Mouse (Mus musculus): ENCODE results near the gene Arhgap19. TPM values are rescaled to one million over a fixed set of nuclear protein-coding genes. Genes with fewer than 3 reads are reported as not detected.
"Not testable (repeated sequence)": the region's sequence is repeated elsewhere in the genome, so short reads cannot be mapped to it uniquely, and the experiment has no call there.

Gene Arhgap19
- 1 to 10 TPM; 3.0 to 3.3 TPM for total RNA-seq (2021)
- long read RNA-seq, experiment 1, full-length matches to known transcripts = 3 of 4 reads
- long read RNA-seq, experiment 1, partial matches to known transcripts = 0 of 4 reads
- long read RNA-seq, experiment 1, other reads (novel, unspliced or antisense) = 1 of 4 reads
- long read RNA-seq, experiment 2, full-length matches to known transcripts = 4 of 5 reads
- long read RNA-seq, experiment 2, partial matches to known transcripts = 1 of 5 reads
- long read RNA-seq, experiment 2, other reads (novel, unspliced or antisense) = 0 of 5 reads

- Histone ChIP-seq H3K27ac (peak within 1 kb of the TSS; percentile 41; the same call in 1 of the 2 replicates), H3K4me3 (peak within 1 kb of the TSS; percentile 55)
- intact Hi-C loops (cut with DNase I) = loop anchor here (5.0 kb wide), 1 partner anchor 45 kb away; the partner anchor contains the start of gene Frat2
- TF ChIP-seq CTCF (IDR thresholded peaks at IDR 0.05) = no peak; the same call in 1 of the 2 replicates
- peak; percentile 82 to 86 for DNase-seq (ENCODE audit: extremely low spot score in 1 of 2, low spot score in 2 of 2)
These were observed at the start of gene Arhgap19 for GRCm38 (mm10) chr19:41801742-41802369. Gene Arhgap19, minus strand, starts transcription at chr19:41802047.

GRCm38 (mm10) chr19:41850719-41851543 is 49.1 kb upstream of the Arhgap19 start:
- no peak for DNase-seq (ENCODE audit: extremely low spot score in 1 of 2, low spot score in 2 of 2)
- no peak for TF ChIP-seq CTCF (IDR thresholded peaks at IDR 0.05)
- no peak overlapping the region for H3K4me3 ChIP-seq
- H3K27ac ChIP-seq = no peak overlapping the region
- intact Hi-C loops (cut with DNase I) = no loop called here

GRCm38 (mm10) chr19:41850021-41850718 is 48.3 kb upstream of the Arhgap19 start:
- no peak overlapping the region for H3K4me3 ChIP-seq
- intact Hi-C loops (cut with DNase I) = no loop called here
- no peak for TF ChIP-seq CTCF (IDR thresholded peaks at IDR 0.05)
- DNase-seq (ENCODE audit: extremely low spot score in 1 of 2, low spot score in 2 of 2) = no peak
- H3K27ac ChIP-seq = no peak overlapping the region

GRCm38 (mm10) chr19:41847992-41848851 is 46.4 kb upstream of the Arhgap19 start, which contains the start of gene Frat2:
Gene Frat2, minus strand, starts transcription at chr19:41848132.
- peak within 1 kb of the TSS; percentile 95 for H3K27ac ChIP-seq

GRCm38 (mm10) chr19:41847614-41847991 is 45.8 kb upstream of the Arhgap19 start:
- DNase-seq (ENCODE audit: extremely low spot score in 1 of 2, low spot score in 2 of 2) = not testable (repeated sequence)
- intact Hi-C loops (cut with DNase I) = loop anchor here (2.0 to 5.0 kb wide), 3 partner anchors 17 to 71 kb away; partner anchors contain the start of gene Arhgap19
- H3K4me3 ChIP-seq = peak overlapping the region; percentile 54
- H3K27ac ChIP-seq = peak overlapping the region; percentile 95

More at GRCm38 (mm10) chr19:41847992-41848851, 46.4 kb upstream of the Arhgap19 start, which contains the start of gene Frat2:
- peak; percentile 84 to 85 for DNase-seq (ENCODE audit: extremely low spot score in 1 of 2, low spot score in 2 of 2)
- intact Hi-C loops (cut with DNase I) = loop anchor here (2.0 to 5.0 kb wide), 3 partner anchors 17 to 71 kb away; partner anchors contain the start of gene Arhgap19
- peak within 1 kb of the TSS; percentile 54 for H3K4me3 ChIP-seq
- TF ChIP-seq CTCF (IDR thresholded peaks at IDR 0.05) = no peak

GRCm38 (mm10) chr19:41847091-41847581 is 45.3 kb upstream of the Arhgap19 start:
- Histone ChIP-seq H3K27ac (peak overlapping the region; percentile 95), H3K4me3 (peak overlapping the region; percentile 54)
- TF ChIP-seq CTCF (IDR thresholded peaks at IDR 0.05) = no peak
- peak; percentile 49 to 62 for DNase-seq (ENCODE audit: extremely low spot score in 1 of 2, low spot score in 2 of 2)
- intact Hi-C loops (cut with DNase I) = loop anchor here (2.0 to 5.0 kb wide), 3 partner anchors 16 to 70 kb away; partner anchors contain the start of gene Arhgap19

GRCm38 (mm10) chr19:41846366-41847090 is 44.7 kb upstream of the Arhgap19 start:
- peak overlapping the region; percentile 54 for H3K4me3 ChIP-seq

GRCm38 (mm10) chr19:41844345-41844744 is 42.5 kb upstream of the Arhgap19 start:
- intact Hi-C loops (cut with DNase I) = no loop called here
- Histone ChIP-seq H3K4me3 (no peak overlapping the region), H3K27ac (no peak overlapping the region)
- TF ChIP-seq CTCF (IDR thresholded peaks at IDR 0.05) = no peak; the same call in none of the 2 replicates
- no peak for DNase-seq (ENCODE audit: extremely low spot score in 1 of 2, low spot score in 2 of 2)

More at GRCm38 (mm10) chr19:41846366-41847090, 44.7 kb upstream of the Arhgap19 start:
- TF ChIP-seq CTCF (IDR thresholded peaks at IDR 0.05) = no peak; the same call in 1 of the 2 replicates
- H3K27ac ChIP-seq = peak overlapping the region; percentile 95
- intact Hi-C loops (cut with DNase I) = loop anchor here (2.0 to 5.0 kb wide), 3 partner anchors 16 to 70 kb away; partner anchors contain the start of gene Arhgap19
- no peak for DNase-seq (ENCODE audit: extremely low spot score in 1 of 2, low spot score in 2 of 2)

GRCm38 (mm10) chr19:41842706-41843105 is 40.9 kb upstream of the Arhgap19 start:
- TF ChIP-seq CTCF (IDR thresholded peaks at IDR 0.05) = no peak
- no peak overlapping the region for H3K27ac ChIP-seq
- DNase-seq (ENCODE audit: extremely low spot score in 1 of 2, low spot score in 2 of 2) = no peak
- intact Hi-C loops (cut with DNase I) = no loop called here
- H3K4me3 ChIP-seq = no peak overlapping the region
